Mouse (Mus musculus) liver, adult 2 months (tissue): ENCODE measurements around the gene Pcnx2. TPM values are rescaled to one million over a fixed set of nuclear protein-coding genes. Genes with fewer than 3 reads are reported as not detected.

Source experiments
- DNase-seq: peaks from one replicate; pipeline ENCODE4 v3.0.0-alpha.2; 2011; ENCODE audit warnings: low read depth, low spot score; ENCODE audit errors: extremely low read depth
- H3K27ac ChIP-seq: fragments of 200-500 bp; replicated peaks from 2 replicates; pipeline ENCODE4 v1.5.1; 2012; ENCODE audit warnings: low read depth, mild to moderate bottlenecking, control low read depth, inconsistent platforms, low read length; ENCODE audit not compliant: insufficient read depth
- H3K27me3 ChIP-seq: fragments of 200-500 bp; 2 replicates; pipeline ENCODE4 v1.6.1; 2012; ENCODE audit warnings: mild to moderate bottlenecking, moderate library complexity, low read length, inconsistent platforms; ENCODE audit not compliant: control insufficient read depth, insufficient read depth
- H3K36me3 ChIP-seq: fragments of 200-500 bp; 2 replicates; pipeline ENCODE4 v1.6.1; 2012; ENCODE audit warnings: low read length, inconsistent platforms; ENCODE audit not compliant: control insufficient read depth, insufficient read depth
- H3K4me1 ChIP-seq: fragments of 200-500 bp; 2 replicates; pipeline ENCODE4 v1.6.1; 2011; ENCODE audit warnings: low read length; ENCODE audit not compliant: control insufficient read depth, insufficient read depth
- H3K4me3 ChIP-seq: fragments of 200-500 bp; 2 replicates; pipeline ENCODE4 v1.5.1; 2011; ENCODE audit warnings: low read depth, mild to moderate bottlenecking, control low read depth, low read length, moderate library complexity; ENCODE audit not compliant: insufficient read depth
- H3K79me2 ChIP-seq: fragments of 200-500 bp; 2 replicates; pipeline ENCODE4 v1.6.1; 2012; ENCODE audit warnings: inconsistent platforms, mild to moderate bottlenecking, low read length, moderate library complexity; ENCODE audit not compliant: control insufficient read depth, insufficient read depth
- H3K9ac ChIP-seq: fragments of 200-500 bp; 2 replicates; pipeline ENCODE4 v1.6.1; 2012; ENCODE audit warnings: low read depth, mild to moderate bottlenecking, control low read depth, inconsistent platforms, low read length
- CTCF ChIP-seq: fragments of 200-500 bp; IDR thresholded peaks from 2 replicates; pipeline ENCODE4 v1.5.1; 2011; ENCODE audit warnings: low read depth, low read length, control low read depth
- POLR2A ChIP-seq: fragments of 200-500 bp; IDR thresholded peaks from 2 replicates; pipeline ENCODE4 v1.6.1; 2011; ENCODE audit warnings: low read length, control low read depth; ENCODE audit not compliant: insufficient read depth; ENCODE audit errors: extremely low read depth
- WGBS: fragments of 180-500 bp; shearing (Covaris S2); methylation state at CpG from one replicate; pipeline ENCODE4 v1.1.7; 2018; 5-methylcytosine and 5-hydroxymethylcytosine counted together
- polyA plus RNA-seq: library from polyadenylated mRNA; depleted of rRNA; stranded (reverse); fragments of >200 nt; gene quantifications from 2 replicates; pipeline ENCODE4 v1.2.3, GENCODE M21; 2012
- total RNA-seq: library from RNA; depleted of rRNA; stranded (reverse); fragments of >200 nt; gene quantifications from 2 replicates; pipeline ENCODE4 v1.2.3, GENCODE M21; 2014

Pcnx2 gene
- total and polyA plus RNA-seq, 2 experiments = 0.05 TPM; not detected in 1

- Histone ChIP-seq H3K9ac (no peak overlapping the region), H3K4me3 (no peak overlapping the region), H3K79me2 (no peaks in the 10 kb centered on the region), H3K36me3 (no peaks in the 10 kb centered on the region), H3K27me3 (peaks cover 7% of the 10 kb centered on the region; the same call in 1 of the 2 replicates), H3K4me1 (no peaks in the 10 kb centered on the region), H3K27ac (no peak overlapping the region)
- no peak for TF ChIP-seq POLR2A
- TF ChIP-seq CTCF = no peak
- no peak for DNase-seq
- WGBS = 64% methylated on average over 11 of the region's 11 CpGs
Measured at GRCm38 (mm10) chr8:125897388-125897787, 729 bp downstream of the Pcnx2 start.

GRCm38 (mm10) chr8:125889920-125890319 is 8.2 kb downstream of the Pcnx2 start:
- Histone ChIP-seq H3K79me2 (no peaks in the 10 kb centered on the region), H3K27me3 (no peaks in the 10 kb centered on the region), H3K36me3 (no peaks in the 10 kb centered on the region), H3K4me3 (no peak overlapping the region), H3K4me1 (no peaks in the 10 kb centered on the region), H3K9ac (no peak overlapping the region), H3K27ac (no peak overlapping the region)
- no peak for DNase-seq
- WGBS = 83% methylated on average over 3 of the region's 3 CpGs
- TF ChIP-seq CTCF (no peak), POLR2A (no peak)

GRCm38 (mm10) chr8:125887549-125887948 is 10.6 kb downstream of the Pcnx2 start:
- WGBS = 79% methylated on average over 9 of the region's 9 CpGs
- no peak for DNase-seq

GRCm38 (mm10) chr8:125880447-125880846 is 17.7 kb downstream of the Pcnx2 start:
- Histone ChIP-seq H3K27ac (no peak overlapping the region), H3K79me2 (no peaks in the 10 kb centered on the region), H3K4me3 (no peak overlapping the region), H3K9ac (no peak overlapping the region), H3K36me3 (no peaks in the 10 kb centered on the region), H3K4me1 (no peaks in the 10 kb centered on the region; the same call in 1 of the 2 replicates), H3K27me3 (peaks cover 2% of the 10 kb centered on the region; the same call in 1 of the 2 replicates)
- TF ChIP-seq CTCF = no peak
- TF ChIP-seq POLR2A = no peak
- 89% methylated on average over 4 of the region's 4 CpGs for WGBS
- no peak for DNase-seq

More at GRCm38 (mm10) chr8:125887549-125887948, 10.6 kb downstream of the Pcnx2 start:
- Histone ChIP-seq H3K4me3 (no peak overlapping the region), H3K9ac (no peak overlapping the region), H3K27me3 (no peaks in the 10 kb centered on the region), H3K4me1 (no peaks in the 10 kb centered on the region; the same call in 1 of the 2 replicates), H3K79me2 (no peaks in the 10 kb centered on the region), H3K27ac (no peak overlapping the region), H3K36me3 (no peaks in the 10 kb centered on the region)
- TF ChIP-seq POLR2A = no peak
- TF ChIP-seq CTCF = no peak

GRCm38 (mm10) chr8:125873250-125873534 is 24.9 kb downstream of the Pcnx2 start:
- TF ChIP-seq POLR2A (no peak), CTCF (no peak)
- Histone ChIP-seq H3K79me2 (no peaks in the 10 kb centered on the region), H3K4me1 (0 out of 2 replicates have a peak, but pooled peaks cover 2% of the 10 kb centered on the region), H3K27ac (no peak overlapping the region), H3K9ac (no peak overlapping the region), H3K36me3 (no peaks in the 10 kb centered on the region), H3K27me3 (no peaks in the 10 kb centered on the region), H3K4me3 (no peak overlapping the region)
- DNase-seq = no peak
- WGBS = 72% methylated on average over 2 of the region's 2 CpGs

DNA sequence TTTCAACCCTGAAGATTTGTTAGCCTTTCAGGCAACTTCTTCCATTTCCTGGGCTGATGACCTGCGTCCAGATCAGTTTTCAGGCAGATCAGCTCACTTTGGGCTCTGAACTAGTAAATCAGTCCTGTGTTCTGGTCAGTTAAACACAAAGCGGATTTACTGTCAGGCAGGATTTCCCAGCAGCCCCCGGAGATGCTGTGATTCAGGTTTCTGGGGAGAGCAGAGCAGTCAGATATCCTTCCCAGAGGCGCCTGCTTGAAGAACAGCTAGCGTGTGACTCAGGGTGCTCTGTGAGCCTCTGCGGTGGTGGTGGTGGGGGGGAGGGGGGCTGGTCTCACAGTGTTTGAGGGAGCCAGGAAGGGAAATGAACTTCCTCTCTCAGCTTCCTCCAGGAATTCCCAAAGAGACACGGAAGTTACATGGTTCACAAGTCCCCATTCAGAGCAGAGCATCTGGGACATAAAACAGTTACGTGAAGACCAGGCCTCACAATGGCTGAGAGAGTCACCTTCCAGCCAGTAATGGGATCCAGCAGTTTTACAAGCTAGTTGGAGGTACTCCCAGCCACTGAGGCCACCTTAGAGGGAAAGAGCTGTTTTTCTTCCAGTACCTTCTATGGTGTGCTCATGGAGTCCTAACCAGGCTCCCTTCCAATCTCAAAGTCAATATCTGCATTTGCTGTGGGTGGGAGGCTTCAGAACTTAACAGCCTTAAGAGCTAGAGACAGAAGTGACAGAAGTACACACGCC is 25.4 kb downstream of the Pcnx2 start:
- 78% methylated on average over 9 of the region's 9 CpGs for WGBS
- H3K27me3 ChIP-seq = no peaks in the 10 kb centered on the region
- no peak for DNase-seq
- no peak overlapping the region for H3K4me3 ChIP-seq
- TF ChIP-seq CTCF = no peak
- TF ChIP-seq POLR2A = no peak
- H3K36me3 ChIP-seq = no peaks in the 10 kb centered on the region
- no peaks in the 10 kb centered on the region for H3K79me2 ChIP-seq
- no peak overlapping the region for H3K27ac ChIP-seq
- no peak overlapping the region for H3K9ac ChIP-seq
- 0 out of 2 replicates have a peak, but pooled peaks cover 2% of the 10 kb centered on the region for H3K4me1 ChIP-seq
